Mouse (Mus musculus) 3T3-L1 (cell line): ENCODE data around the gene Cdh7.
"Not testable (repeated sequence)": the region's sequence is repeated elsewhere in the genome, so short reads cannot be mapped to it uniquely, and the experiment has no call there.

Experiments used
- DNase-seq: peaks from one replicate; pipeline ENCODE4 v3.0.0-alpha.2; 2015; ENCODE audit warnings: low read depth, low spot score

Cdh7 gene

GRCm38 (mm10) chr1:109982064-109982808 lies at the start of gene Cdh7:
Gene Cdh7, plus strand, starts transcription at chr1:109982431.
- DNase-seq = no peak

GRCm38 (mm10) chr1:109932674-109933073 lies 49.6 kb upstream of the Cdh7 start:
- no peak for DNase-seq

- DNase-seq = no peak
Observed at GRCm38 (mm10) chr1:109948571-109948970, 33.7 kb upstream of the Cdh7 start.

GRCm38 (mm10) chr1:109971721-109972425 lies 10.4 kb upstream of the Cdh7 start:
- DNase-seq = no peak

GRCm38 (mm10) chr1:109972426-109973015 lies 9.7 kb upstream of the Cdh7 start:
- DNase-seq = no peak

GRCm38 (mm10) chr1:109982809-109983536 lies 742 bp downstream of the Cdh7 start:
- DNase-seq = no peak

- no peak for DNase-seq
Observed at GRCm38 (mm10) chr1:109983537-109983912, 1.3 kb downstream of the Cdh7 start.

- DNase-seq = no peak
Observed at GRCm38 (mm10) chr1:109984776-109985175, 2.5 kb downstream of the Cdh7 start.

- DNase-seq = no peak
Observed at GRCm38 (mm10) chr1:109985468-109985867, 3.2 kb downstream of the Cdh7 start.

- no peak for DNase-seq
Observed at GRCm38 (mm10) chr1:109989541-109989940, 7.3 kb downstream of the Cdh7 start.

- no peak for DNase-seq
Observed at GRCm38 (mm10) chr1:109993906-109994305, 11.7 kb downstream of the Cdh7 start.

GRCm38 (mm10) chr1:110004451-110004850 lies 22.2 kb downstream of the Cdh7 start:
- no peak for DNase-seq

GRCm38 (mm10) chr1:110005038-110005437 lies 22.8 kb downstream of the Cdh7 start:
- DNase-seq = no peak

GRCm38 (mm10) chr1:110012153-110012552 lies 29.9 kb downstream of the Cdh7 start:
- no peak for DNase-seq

GRCm38 (mm10) chr1:110056317-110056716 lies 74.1 kb downstream of the Cdh7 start:
- DNase-seq = no peak

GRCm38 (mm10) chr1:110067405-110067804 lies 85.2 kb downstream of the Cdh7 start:
- DNase-seq = no peak

GRCm38 (mm10) chr1:110078471-110078870 lies 96.2 kb downstream of the Cdh7 start:
- DNase-seq = no peak

- DNase-seq = no peak
Observed at GRCm38 (mm10) chr1:110118071-110118470, 135.8 kb downstream of the Cdh7 start.

- no peak for DNase-seq
Observed at GRCm38 (mm10) chr1:110118862-110119261, 136.6 kb downstream of the Cdh7 start.

- not testable (repeated sequence) for DNase-seq
Observed at GRCm38 (mm10) chr1:110171459-110171858, 189.2 kb downstream of the Cdh7 start.
